Mouse (Mus musculus): ENCODE data around the gene Rragd.

- no peak for TF ChIP-seq CTCF (IDR thresholded peaks at IDR 0.05; ENCODE audit: insufficient read depth, low read depth, low read length)
- no peak for TF ChIP-seq POLR2A (IDR thresholded peaks at IDR 0.05; ENCODE audit: insufficient read depth, low read depth, low read length)
Observed at GRCm38 (mm10) chr4:33012484-33012883, 29.6 kb downstream of the Rragd start.

Measured in olfactory bulb, adult 2 months (tissue).